Mouse (Mus musculus): Measurements from ENCODE around the gene Myadm. TPM values are rescaled to one million over a fixed set of nuclear protein-coding genes. Genes with fewer than 3 reads are reported as not detected.
A peak's percentile ranks its signal among the peaks of the same experiment; 100 is the strongest.
"Not testable (repeated sequence)": the region's sequence is repeated elsewhere in the genome, so short reads cannot be mapped to it uniquely, and the experiment has no call there.

Gene Myadm
- polyA plus RNA-seq, 1 experiment, result 62.7 TPM

GRCm38 (mm10) chr7:3291764-3292163, 2.9 kb downstream of the Myadm start:
- DNase-seq (ENCODE audit: low read depth), result no peak
- no peak for TF ChIP-seq POLR2A (IDR thresholded peaks at IDR 0.05; ENCODE audit: borderline replicate concordance, extremely low read depth, insufficient read depth, insufficient read length, poor library complexity, severe bottlenecking)
- TF ChIP-seq CTCF (IDR thresholded peaks at IDR 0.05; ENCODE audit: borderline replicate concordance, extremely low read depth, insufficient read depth, insufficient read length), result no peak

- DNase-seq (ENCODE audit: low read depth), result not testable (repeated sequence)
Measured at GRCm38 (mm10) chr7:3292271-3292670, 3.4 kb downstream of the Myadm start.

DNA sequence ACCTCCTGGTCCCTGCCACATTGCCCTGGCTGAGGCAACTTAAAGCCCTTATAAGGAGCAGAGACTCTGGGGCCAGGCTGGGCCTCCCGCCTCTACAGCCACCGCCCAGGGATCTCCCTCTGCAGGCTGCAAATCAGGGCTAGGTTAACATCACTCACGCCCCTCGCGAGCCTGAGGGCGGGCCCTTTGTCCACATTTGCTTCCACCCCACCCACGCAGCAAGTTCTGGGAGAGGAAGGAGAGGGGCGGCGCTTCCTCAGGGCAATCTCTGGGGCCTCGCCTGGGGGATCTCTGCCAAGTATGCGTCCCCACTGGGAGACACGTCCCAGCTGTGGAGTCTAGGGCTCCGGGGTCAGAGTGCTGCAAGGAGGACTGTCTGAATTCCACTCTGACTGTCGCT, 3.9 kb downstream of the Myadm start:
- TF ChIP-seq POLR2A (IDR thresholded peaks at IDR 0.05; ENCODE audit: borderline replicate concordance, extremely low read depth, insufficient read depth, insufficient read length, poor library complexity, severe bottlenecking) (no peak), CTCF (IDR thresholded peaks at IDR 0.05; ENCODE audit: borderline replicate concordance, extremely low read depth, insufficient read depth, insufficient read length) (no peak)
- peak; percentile 62 for DNase-seq (ENCODE audit: low read depth)

DNA sequence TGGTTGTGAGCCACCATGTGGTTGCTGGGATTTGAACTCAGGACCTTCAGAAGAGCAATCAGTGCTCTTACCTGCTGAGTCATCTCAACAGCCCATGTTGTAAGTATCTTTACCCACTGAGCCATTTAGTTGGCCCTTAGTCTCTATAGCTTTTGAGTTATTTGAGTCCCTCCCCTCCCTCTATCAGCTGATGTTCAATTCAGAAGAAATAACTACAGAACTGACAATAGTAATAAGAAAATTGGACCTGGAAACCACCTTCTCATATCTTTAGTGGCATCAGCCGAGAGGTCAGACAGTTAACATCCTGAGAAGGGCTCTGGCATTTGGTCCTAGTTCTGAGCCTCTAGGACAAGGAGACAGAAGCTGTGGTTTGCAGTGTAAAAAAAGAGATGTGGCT, 5.9 kb downstream of the Myadm start:
- DNase-seq (ENCODE audit: low read depth), result no peak
- TF ChIP-seq CTCF (IDR thresholded peaks at IDR 0.05; ENCODE audit: borderline replicate concordance, extremely low read depth, insufficient read depth, insufficient read length) (no peak), POLR2A (IDR thresholded peaks at IDR 0.05; ENCODE audit: borderline replicate concordance, extremely low read depth, insufficient read depth, insufficient read length, poor library complexity, severe bottlenecking) (no peak)

GRCm38 (mm10) chr7:3295321-3296110, 6.6 kb downstream of the Myadm start:
- DNase-seq (ENCODE audit: low read depth), result no peak
- TF ChIP-seq CTCF (IDR thresholded peaks at IDR 0.05; ENCODE audit: borderline replicate concordance, extremely low read depth, insufficient read depth, insufficient read length), result no peak
- no peak for TF ChIP-seq POLR2A (IDR thresholded peaks at IDR 0.05; ENCODE audit: borderline replicate concordance, extremely low read depth, insufficient read depth, insufficient read length, poor library complexity, severe bottlenecking)

GRCm38 (mm10) chr7:3296711-3297110, 7.8 kb downstream of the Myadm start:
- TF ChIP-seq CTCF (IDR thresholded peaks at IDR 0.05; ENCODE audit: borderline replicate concordance, extremely low read depth, insufficient read depth, insufficient read length) (no peak), POLR2A (IDR thresholded peaks at IDR 0.05; ENCODE audit: borderline replicate concordance, extremely low read depth, insufficient read depth, insufficient read length, poor library complexity, severe bottlenecking) (no peak)
- DNase-seq (ENCODE audit: low read depth), result no peak

- peak; percentile 26 for DNase-seq (ENCODE audit: low read depth)
- TF ChIP-seq CTCF (IDR thresholded peaks at IDR 0.05; ENCODE audit: borderline replicate concordance, extremely low read depth, insufficient read depth, insufficient read length) (peak; percentile 22; the same call in 1 of the 2 replicates), POLR2A (IDR thresholded peaks at IDR 0.05; ENCODE audit: borderline replicate concordance, extremely low read depth, insufficient read depth, insufficient read length, poor library complexity, severe bottlenecking) (no peak)
Measured at GRCm38 (mm10) chr7:3299941-3300617, 11.2 kb downstream of the Myadm start.

DNA sequence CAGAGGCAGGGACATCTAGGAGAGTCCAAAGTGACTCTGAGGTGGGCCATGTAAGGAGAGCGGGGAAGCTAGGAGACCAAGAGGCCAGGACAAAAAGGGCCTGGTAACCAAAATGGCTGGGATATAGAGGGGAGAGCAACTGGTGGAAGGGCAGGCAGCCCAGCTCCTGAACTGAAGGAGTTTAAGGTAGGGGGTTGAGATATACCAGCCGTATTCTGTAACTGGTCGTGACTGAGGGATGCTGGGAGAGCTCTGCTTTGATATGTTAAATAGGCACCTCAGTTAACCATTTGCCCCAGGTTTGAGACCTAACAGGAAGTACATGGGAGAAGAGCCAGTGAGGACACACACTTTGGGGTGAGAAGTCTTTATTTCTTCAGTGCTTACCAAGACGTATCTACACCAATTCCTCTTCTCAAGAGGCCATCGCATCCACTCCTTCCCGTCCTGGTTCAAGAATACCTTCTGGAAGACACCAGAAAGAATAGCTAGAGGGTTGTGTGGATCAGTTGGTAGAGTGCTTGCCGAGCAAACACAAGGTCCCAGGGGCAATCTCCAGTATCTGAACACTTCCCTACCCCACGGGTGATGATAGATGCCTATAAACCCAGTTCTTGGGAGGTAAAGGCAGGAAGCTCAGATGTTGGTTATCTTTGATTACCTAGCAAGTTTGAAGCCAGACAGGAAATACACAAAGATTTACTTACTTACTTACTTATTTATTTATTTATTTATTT, 12.2 kb downstream of the Myadm start:
- TF ChIP-seq CTCF (IDR thresholded peaks at IDR 0.05; ENCODE audit: borderline replicate concordance, extremely low read depth, insufficient read depth, insufficient read length), result no peak
- TF ChIP-seq POLR2A (IDR thresholded peaks at IDR 0.05; ENCODE audit: borderline replicate concordance, extremely low read depth, insufficient read depth, insufficient read length, poor library complexity, severe bottlenecking), result no peak

GRCm38 (mm10) chr7:3301628-3302555, 13.0 kb downstream of the Myadm start:
- TF ChIP-seq CTCF (IDR thresholded peaks at IDR 0.05; ENCODE audit: borderline replicate concordance, extremely low read depth, insufficient read depth, insufficient read length), result no peak
- TF ChIP-seq POLR2A (IDR thresholded peaks at IDR 0.05; ENCODE audit: borderline replicate concordance, extremely low read depth, insufficient read depth, insufficient read length, poor library complexity, severe bottlenecking), result no peak
- DNase-seq (ENCODE audit: low read depth), result peak; percentile 56

More for the DNA sequence above, 12.2 kb downstream of the Myadm start:
- no peak for DNase-seq (ENCODE audit: low read depth)

GRCm38 (mm10) chr7:3302556-3303275, 13.8 kb downstream of the Myadm start:
- peak; percentile 56 for DNase-seq (ENCODE audit: low read depth)

More at GRCm38 (mm10) chr7:3302556-3303275, 13.8 kb downstream of the Myadm start:
- TF ChIP-seq CTCF (IDR thresholded peaks at IDR 0.05; ENCODE audit: borderline replicate concordance, extremely low read depth, insufficient read depth, insufficient read length), result peak; percentile 60; the same call in 1 of the 2 replicates
- no peak for TF ChIP-seq POLR2A (IDR thresholded peaks at IDR 0.05; ENCODE audit: borderline replicate concordance, extremely low read depth, insufficient read depth, insufficient read length, poor library complexity, severe bottlenecking)
